Mouse (Mus musculus) C2C12 (cell line): ENCODE measurements around the gene Slc7a4. TPM values are rescaled to one million over a fixed set of nuclear protein-coding genes. Genes with fewer than 3 reads are reported as not detected.

ENCODE experiments used
- H3K27me3 ChIP-seq: one replicate; pipeline ENCODE4 v1.6.1; 2011; ENCODE audit not compliant: control insufficient read depth, insufficient read depth, insufficient read length
- H3K36me3 ChIP-seq: one replicate; pipeline ENCODE4 v1.6.1; 2011; ENCODE audit not compliant: control insufficient read depth, insufficient read depth
- H3K4me3 ChIP-seq: one replicate; pipeline ENCODE4 v1.5.1; 2011; ENCODE audit warnings: mild to moderate bottlenecking, control low read depth; ENCODE audit not compliant: poor library complexity, insufficient read depth, severe bottlenecking
- H3K79me2 ChIP-seq: one replicate; pipeline ENCODE4 v1.6.1; 2011; ENCODE audit not compliant: control insufficient read depth, insufficient read depth
- H3K79me3 ChIP-seq: one replicate; pipeline ENCODE4 v1.6.1; 2011; ENCODE audit warnings: low read depth, control low read depth
- H3ac ChIP-seq: one replicate; pipeline ENCODE3; 2011; ENCODE audit warnings: low read depth; ENCODE audit not compliant: control insufficient read depth, insufficient read length
- CEBPB ChIP-seq: IDR thresholded peaks from one replicate; pipeline ENCODE4 v1.6.1; 2011; ENCODE audit warnings: low read depth, mild to moderate bottlenecking, control low read depth, moderate library complexity
- CTCF ChIP-seq: IDR thresholded peaks from one replicate; pipeline ENCODE4 v1.5.1; 2011; ENCODE audit not compliant: control insufficient read depth, insufficient read depth, insufficient read length
- FOSL1 ChIP-seq: IDR thresholded peaks from one replicate; pipeline ENCODE4 v1.8.0; 2011; ENCODE audit warnings: mild to moderate bottlenecking, low read length; ENCODE audit not compliant: poor library complexity, insufficient read depth, severe bottlenecking
- MAX ChIP-seq: IDR thresholded peaks from one replicate; pipeline ENCODE4 v1.6.1; 2011; ENCODE audit warnings: mild to moderate bottlenecking, control low read depth
- MYOD1 ChIP-seq: IDR thresholded peaks from one replicate; pipeline ENCODE4 v1.6.1; 2011; ENCODE audit warnings: low read depth; ENCODE audit not compliant: control insufficient read depth, insufficient read length
- MYOG ChIP-seq: IDR thresholded peaks from one replicate; pipeline ENCODE4 v1.6.1; 2011; ENCODE audit not compliant: control insufficient read depth, insufficient read length; ENCODE audit errors: extremely low read depth
- USF1 ChIP-seq: IDR thresholded peaks from one replicate; pipeline ENCODE4 v1.6.1; 2011; ENCODE audit warnings: low read depth, mild to moderate bottlenecking, control low read depth, moderate library complexity
- polyA plus RNA-seq: library from polyadenylated mRNA; unstranded; fragments of >200 nt; fragmentation: generic; extraction: Trizol; gene quantifications from one replicate; pipeline ENCODE4 v1.2.1, GENCODE M21; 2012; ENCODE audit warnings: missing spikeins

Slc7a4 gene
- polyA plus RNA-seq, 1 experiment: 1.4 TPM

- no peaks in the 10 kb centered on the region for H3K79me2 ChIP-seq
- no peak overlapping the region for H3ac ChIP-seq
- no peaks in the 10 kb centered on the region for H3K79me3 ChIP-seq
- TF ChIP-seq CEBPB (no peak), MAX (peak; percentile 34), CTCF (no peak), USF1 (no peak), FOSL1 (peak; percentile 57), MYOD1 (peak; percentile 75), MYOG (no peak)
- no peaks in the 10 kb centered on the region for H3K27me3 ChIP-seq
- no peak overlapping the region for H3K4me3 ChIP-seq
- no peaks in the 10 kb centered on the region for H3K36me3 ChIP-seq
Measured at GRCm38 (mm10) chr16:17564221-17564620, 18.8 kb downstream of the Slc7a4 start.

GRCm38 (mm10) chr16:17563580-17563979 lies 19.4 kb downstream of the Slc7a4 start:
- no peak overlapping the region for H3ac ChIP-seq
- no peak overlapping the region for H3K4me3 ChIP-seq
- H3K79me2 ChIP-seq: no peaks in the 10 kb centered on the region
- no peak for TF ChIP-seq MYOD1
- TF ChIP-seq MYOG: no peak
- no peak for TF ChIP-seq FOSL1
- TF ChIP-seq CTCF: no peak
- no peak for TF ChIP-seq CEBPB
- H3K27me3 ChIP-seq: no peaks in the 10 kb centered on the region
- H3K36me3 ChIP-seq: no peaks in the 10 kb centered on the region
- no peaks in the 10 kb centered on the region for H3K79me3 ChIP-seq

- H3K79me3 ChIP-seq: no peaks in the 10 kb centered on the region
- no peak within 1 kb of the TSS for H3K4me3 ChIP-seq
- peak; percentile 94 for TF ChIP-seq MAX
- TF ChIP-seq CEBPB: peak; percentile 4
- TF ChIP-seq MYOG: no peak
- TF ChIP-seq CTCF: no peak
- TF ChIP-seq USF1: no peak
- TF ChIP-seq FOSL1: peak; percentile 54
- TF ChIP-seq MYOD1: peak; percentile 73
- H3K27me3 ChIP-seq: no peaks in the 10 kb centered on the region
- H3K36me3 ChIP-seq: no peaks in the 10 kb centered on the region
- H3ac ChIP-seq: peak within 1 kb of the TSS; percentile 13
- H3K79me2 ChIP-seq: no peaks in the 10 kb centered on the region
Measured at GRCm38 (mm10) chr16:17561751-17562208, 21.2 kb downstream of the Slc7a4 start, which contains the start of gene P2rx6. Gene P2rx6, plus strand, starts transcription at chr16:17561885.

DNA sequence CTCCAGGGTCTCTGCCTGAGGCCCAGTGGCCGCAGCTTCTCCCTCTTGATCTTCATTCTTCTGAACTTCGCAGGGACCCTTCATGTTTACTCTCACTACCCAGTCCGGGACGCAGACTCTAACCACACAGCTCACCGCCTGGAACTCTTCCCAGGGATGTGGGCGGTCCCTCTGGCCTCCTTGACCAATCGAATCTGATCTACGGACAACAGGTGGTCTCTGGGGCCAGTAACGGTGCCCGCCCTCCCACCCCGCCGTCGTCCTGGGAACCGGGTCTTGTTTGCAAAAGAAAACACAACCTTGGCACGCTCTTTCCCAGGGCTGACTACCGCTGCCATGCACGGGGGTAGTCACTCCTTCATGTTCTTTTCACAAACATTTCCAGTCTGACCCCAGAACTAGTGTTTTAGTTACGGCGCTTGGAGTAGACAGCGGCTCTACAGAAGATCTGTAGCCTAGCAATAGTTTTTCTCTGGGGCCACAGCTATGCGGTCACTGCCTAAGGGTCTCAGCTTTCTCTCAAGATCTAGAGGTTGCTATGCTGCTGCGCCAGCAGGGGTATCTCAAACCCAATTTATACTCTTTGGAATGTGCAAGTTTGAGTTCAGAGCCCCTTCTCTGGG lies 21.8 kb downstream of the Slc7a4 start, which contains the start of gene Lrrc74b:
Gene Lrrc74b (minus strand): TSS at position 120 of the 623 bp plus-strand sequence.
- no peaks in the 10 kb centered on the region for H3K36me3 ChIP-seq
- H3K4me3 ChIP-seq: no peak within 1 kb of the TSS
- H3K27me3 ChIP-seq: no peaks in the 10 kb centered on the region
- no peaks in the 10 kb centered on the region for H3K79me2 ChIP-seq
- peak within 1 kb of the TSS; percentile 10 for H3ac ChIP-seq
- TF ChIP-seq MYOG (no peak), CEBPB (no peak), CTCF (no peak), MYOD1 (peak; percentile 18), FOSL1 (no peak)
- no peaks in the 10 kb centered on the region for H3K79me3 ChIP-seq

DNA sequence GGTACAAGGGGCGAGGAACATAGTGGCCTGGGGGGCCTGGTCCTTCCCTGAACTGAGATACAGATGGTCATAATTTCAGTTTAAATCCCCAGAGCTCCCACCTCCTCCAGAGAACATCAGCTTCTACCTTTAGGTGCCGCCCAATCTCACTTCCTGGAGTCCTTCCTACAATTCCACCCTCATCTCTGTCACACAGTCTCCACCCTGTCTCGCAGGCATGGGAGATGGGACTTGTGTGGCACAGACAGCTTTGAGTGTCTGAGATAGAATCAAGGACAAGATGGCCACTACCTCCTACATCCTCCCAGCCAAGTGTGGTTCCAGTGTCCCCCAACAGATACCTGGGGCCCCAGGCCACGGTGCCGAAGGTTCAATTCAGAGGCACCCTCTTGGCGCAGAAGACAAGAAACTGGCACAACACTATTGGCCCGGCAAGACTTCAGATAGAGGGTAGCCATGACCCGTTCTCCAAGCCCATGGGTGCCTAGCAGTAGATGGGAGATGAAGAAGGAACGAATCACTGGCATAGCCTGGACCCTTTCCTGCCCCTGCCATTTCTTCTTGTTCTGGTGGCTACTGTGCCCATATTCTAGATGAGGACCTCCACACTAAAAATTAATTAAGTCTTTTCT lies 23.5 kb downstream of the Slc7a4 start:
- Histone ChIP-seq H3K79me3 (no peaks in the 10 kb centered on the region), H3K27me3 (no peaks in the 10 kb centered on the region), H3K79me2 (no peaks in the 10 kb centered on the region), H3ac (no peak overlapping the region), H3K36me3 (no peaks in the 10 kb centered on the region), H3K4me3 (no peak overlapping the region)
- TF ChIP-seq USF1: no peak
- no peak for TF ChIP-seq MYOD1
- TF ChIP-seq CTCF: no peak
- TF ChIP-seq MAX: no peak
- TF ChIP-seq FOSL1: no peak
- TF ChIP-seq CEBPB: no peak
- TF ChIP-seq MYOG: no peak

- H3K36me3 ChIP-seq: no peaks in the 10 kb centered on the region
- TF ChIP-seq MAX: no peak
- no peak for TF ChIP-seq USF1
- no peak for TF ChIP-seq CEBPB
- TF ChIP-seq CTCF: no peak
- TF ChIP-seq MYOD1: no peak
- TF ChIP-seq FOSL1: no peak
- no peak for TF ChIP-seq MYOG
- H3K27me3 ChIP-seq: no peaks in the 10 kb centered on the region
- no peaks in the 10 kb centered on the region for H3K79me3 ChIP-seq
- no peak overlapping the region for H3K4me3 ChIP-seq
- H3ac ChIP-seq: no peak overlapping the region
- no peaks in the 10 kb centered on the region for H3K79me2 ChIP-seq
Measured at GRCm38 (mm10) chr16:17558811-17559210, 24.2 kb downstream of the Slc7a4 start.
